ENCODE assay signal across 8 mouse cellular contexts in the genomic region with DNA sequence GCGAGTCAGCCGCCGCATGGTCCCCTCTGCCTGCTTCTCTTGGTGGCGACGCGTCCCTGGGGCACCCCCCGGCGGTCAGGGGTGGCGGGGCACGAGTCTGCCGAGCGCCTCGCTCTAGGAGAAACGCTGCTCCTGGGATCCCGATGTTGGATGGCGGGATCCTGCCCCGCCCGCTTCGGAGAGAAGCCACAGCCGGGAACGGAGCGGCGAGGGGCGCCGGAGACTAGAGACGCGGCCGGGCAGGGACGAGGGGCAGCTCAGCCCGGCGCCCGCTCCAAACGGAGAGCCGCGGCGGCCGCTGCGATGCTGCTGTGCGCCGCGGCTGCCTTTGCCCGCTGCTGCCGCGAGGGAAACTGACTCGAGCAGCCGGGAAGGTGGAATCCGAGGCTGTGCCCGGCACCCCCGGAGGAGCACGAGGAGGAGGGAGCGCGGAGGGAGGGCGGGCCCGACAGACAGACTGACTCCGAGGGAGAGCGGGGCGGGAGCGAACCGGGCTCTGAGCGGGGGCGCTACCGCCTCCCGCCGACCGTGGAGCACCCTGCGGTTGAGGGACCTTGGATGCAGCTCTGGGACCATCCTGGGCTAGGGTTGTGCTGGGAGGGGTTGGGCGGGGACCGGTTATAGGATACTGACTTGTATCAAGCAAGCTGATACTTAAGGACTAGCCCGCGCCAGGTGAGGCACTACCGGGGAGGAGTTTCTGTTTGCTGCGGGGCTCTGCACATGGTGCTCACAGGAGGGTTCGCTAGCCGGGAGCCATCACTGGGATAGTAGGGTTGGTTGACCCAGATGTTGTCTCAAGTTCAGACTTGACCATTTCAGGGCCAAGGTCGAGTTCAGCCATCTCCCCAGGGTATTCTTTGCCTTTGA. TPM values are rescaled to one million over a fixed set of nuclear protein-coding genes. Genes with fewer than 3 reads are reported as not detected.
A peak's percentile ranks its signal among the peaks of the same experiment; 100 is the strongest.
DNase-seq lines count a peak whose midpoint lies in the region; ATAC-seq and TF ChIP-seq lines count a peak whose summit lies in the region.

A gene (minus strand): TSS at position 412 of the 870 bp plus-strand sequence.

- H3K27me3 ChIP-seq in intestine, embryonic 16.5 days (replicated peaks; ENCODE audit: control insufficient read depth, insufficient read depth, low read length) = peaks cover 40% of the 10 kb centered on the region
- 0 out of 2 replicates have a peak, but pooled peaks cover 3% of the 10 kb centered on the region for H3K27me3 ChIP-seq in midbrain, postnatal 0 days (ENCODE audit: insufficient read depth, low read length)
- peaks cover 6% of the 10 kb centered on the region; the same call in 1 of the 2 replicates for H3K27me3 ChIP-seq in stomach, postnatal 0 days (ENCODE audit: control insufficient read depth, insufficient read depth, low read length)

- DNase-seq in heart, adult 18-20 months = peak; percentile 19 to 39
- no peak for DNase-seq in heart, adult 8-10 months (ENCODE audit: low spot score)
- DNase-seq in cerebellum, postnatal 4 days (ENCODE audit: low spot score in 2 of 2) = peak; percentile 39 to 62
- DNase-seq in gastrocnemius, postnatal 14 days = peak; percentile 48
- DNase-seq in left cerebral cortex, postnatal 36 days (ENCODE audit: low spot score in 2 of 2) = peak; percentile 63 to 74
- DNase-seq in midbrain, postnatal 0 days (ENCODE audit: low spot score) = peak; percentile 59
- peak; percentile 56 for DNase-seq in stomach, postnatal 0 days (ENCODE audit: low spot score)

- H3K9ac ChIP-seq in intestine, embryonic 16.5 days (ENCODE audit: low read depth, low read length) = peak within 1 kb of the TSS; percentile 56
- peak within 1 kb of the TSS; percentile 69 for H3K9ac ChIP-seq in midbrain, postnatal 0 days (replicated peaks; ENCODE audit: low read length, poor library complexity, severe bottlenecking)
- H3K9ac ChIP-seq in stomach, postnatal 0 days (ENCODE audit: low read length) = peak within 1 kb of the TSS; percentile 48

- H3K4me2 ChIP-seq in intestine, embryonic 16.5 days (ENCODE audit: low read depth, low read length) = peak within 1 kb of the TSS; percentile 83
- peak within 1 kb of the TSS; percentile 87 for H3K4me2 ChIP-seq in midbrain, postnatal 0 days (ENCODE audit: low read depth, low read length, poor library complexity, severe bottlenecking)
- peak within 1 kb of the TSS; percentile 82 for H3K4me2 ChIP-seq in stomach, postnatal 0 days (replicated peaks; ENCODE audit: low read depth)

- WGBS in intestine, embryonic 16.5 days = under 1% methylated on average over 75 of the region's 75 CpGs
- WGBS in midbrain, postnatal 0 days = under 1% methylated on average over 61 of the region's 75 CpGs
- WGBS in stomach, postnatal 0 days = under 1% methylated on average over 54 of the region's 75 CpGs

- H3K4me3 ChIP-seq in intestine, embryonic 16.5 days (ENCODE audit: low read length) = peak within 1 kb of the TSS; percentile 49
- H3K4me3 ChIP-seq in midbrain, postnatal 0 days (ENCODE audit: low read depth, low read length) = peak within 1 kb of the TSS; percentile 66
- peak within 1 kb of the TSS; percentile 51 for H3K4me3 ChIP-seq in stomach, postnatal 0 days (ENCODE audit: low read depth, low read length)

- H3K36me3 ChIP-seq in intestine, embryonic 16.5 days (ENCODE audit: control insufficient read depth, insufficient read depth, low read length) = no peaks in the 10 kb centered on the region
- H3K36me3 ChIP-seq in midbrain, postnatal 0 days (ENCODE audit: insufficient read depth, low read length) = no peaks in the 10 kb centered on the region
- no peaks in the 10 kb centered on the region for H3K36me3 ChIP-seq in stomach, postnatal 0 days (ENCODE audit: control insufficient read depth, insufficient read depth, low read length)

- ATAC-seq in intestine, embryonic 16.5 days = peak; percentile 84
- peak; percentile 84 for ATAC-seq in midbrain, postnatal 0 days (ENCODE audit: low FRiP score)
- peak; percentile 42; the same call in 1 of the 2 replicates for ATAC-seq in stomach, postnatal 0 days (ENCODE audit: low FRiP score, low TSS enrichment)

- H3K27ac ChIP-seq in intestine, embryonic 16.5 days (ENCODE audit: low read length) = no peak within 1 kb of the TSS
- peak within 1 kb of the TSS; percentile 77 for H3K27ac ChIP-seq in midbrain, postnatal 0 days (ENCODE audit: low read depth, low read length)
- H3K27ac ChIP-seq in stomach, postnatal 0 days (replicated peaks) = no peak within 1 kb of the TSS

- no peak for TF ChIP-seq EP300 in stomach, postnatal 0 days (optimal IDR thresholded peaks at IDR 0.05)

- no peaks in the 10 kb centered on the region for H3K4me1 ChIP-seq in intestine, embryonic 16.5 days (ENCODE audit: control insufficient read depth, insufficient read depth, low read length)
- H3K4me1 ChIP-seq in midbrain, postnatal 0 days (ENCODE audit: insufficient read depth, low read length) = peaks cover 4% of the 10 kb centered on the region; the same call in 1 of the 2 replicates
- no peaks in the 10 kb centered on the region for H3K4me1 ChIP-seq in stomach, postnatal 0 days (replicated peaks; ENCODE audit: control insufficient read depth, insufficient read depth)

- intact Hi-C loops in gastrocnemius, postnatal 14 days (cut with DNase I; ENCODE audit: low total_unique reads) = no loop called here
- intact Hi-C loops in left cerebral cortex, postnatal 36 days (cut with DNase I) = loop anchor here (5.0 to 10.0 kb wide), 3 partner anchors 135 to 233 kb away; no protein-coding TSS in a partner anchor

- H3K9me3 ChIP-seq in intestine, embryonic 16.5 days (ENCODE audit: control insufficient read depth, low read length) = no peaks in the 10 kb centered on the region
- H3K9me3 ChIP-seq in midbrain, postnatal 0 days (ENCODE audit: low read length) = no peaks in the 10 kb centered on the region
- H3K9me3 ChIP-seq in stomach, postnatal 0 days (ENCODE audit: control insufficient read depth, low read length) = no peaks in the 10 kb centered on the region

- peak; percentile 70 for TF ChIP-seq CTCF in midbrain, postnatal 0 days (IDR thresholded peaks at IDR 0.05)
- peak; percentile 69 for TF ChIP-seq CTCF in stomach, postnatal 0 days (IDR thresholded peaks at IDR 0.05; ENCODE audit: low read depth)

RNA-seq across cellular contexts. Expression of the gene that starts here (rescaled TPM):
- not detected for total RNA-seq in heart, adult 18-20 months (2021)
- not detected for total RNA-seq in heart, adult 8-10 months (2022)
- under 1 TPM in 1 of 2 experiments, not detected in 1; 0.14 TPM for total RNA-seq in gastrocnemius, postnatal 14 days (2021)
- 0.24 and 0.46 TPM in 2 replicates for polyA plus RNA-seq in intestine, embryonic 16.5 days (2015; fragmentation: Nextera tagmentation; extraction: Ambion mirVana)
- total RNA-seq in left cerebral cortex, postnatal 36 days (2021) = 10 to 100 TPM; 20.1 to 20.8 TPM
- total RNA-seq in midbrain, postnatal 0 days (2014; rRNA removed) = 18.9 and 27.8 TPM in 2 replicates
- 22.0 and 22.8 TPM in 2 replicates for polyA plus RNA-seq in midbrain, postnatal 0 days (2015; fragmentation: Nextera tagmentation; extraction: Ambion mirVana)
- 0.07 and 0.15 TPM in 2 replicates for polyA plus RNA-seq in stomach, postnatal 0 days (2015; fragmentation: Nextera tagmentation; extraction: Ambion mirVana)

Comparison
In these comparisons a context has a peak if more than half of its experiments do, and no peak if none do; other contexts are left out.
1. RNA of the gene that starts here (total RNA-seq): 20.1 to 20.8 TPM in left cerebral cortex, postnatal 36 days and 18.9 to 27.8 TPM in midbrain, postnatal 0 days; 0.14 TPM in gastrocnemius, postnatal 14 days, not detected in heart, adult 8-10 months and not detected in heart, adult 18-20 months; every median in the first group is over 10 times any median in the second.
2. RNA of the gene that starts here (polyA plus RNA-seq): 22.0 to 22.8 TPM in midbrain, postnatal 0 days; 0.24 to 0.46 TPM in intestine, embryonic 16.5 days and 0.07 to 0.15 TPM in stomach, postnatal 0 days; every median in the first group is over 10 times any median in the second.
3. Peak in DNase-seq in heart, adult 18-20 months; RNA of the gene not detected or under 1 TPM.
4. Peak in DNase-seq in gastrocnemius, postnatal 14 days; RNA of the gene not detected or under 1 TPM.
5. Peak in ATAC-seq, H3K4me3 ChIP-seq, H3K9ac ChIP-seq and H3K4me2 ChIP-seq in intestine, embryonic 16.5 days; RNA of the gene not detected or under 1 TPM.
6. Peak in DNase-seq, ATAC-seq, H3K4me3 ChIP-seq, H3K9ac ChIP-seq and H3K4me2 ChIP-seq in stomach, postnatal 0 days; RNA of the gene not detected or under 1 TPM.
7. Peak in every context shown above with its lines, with median percentiles within 50 percentile points of each other: ATAC-seq, H3K4me2 ChIP-seq, H3K4me3 ChIP-seq and H3K9ac ChIP-seq.